Mouse (Mus musculus) liver, embryonic 14.5 days (tissue): Measurements from ENCODE around the gene Ttll11. TPM values are rescaled to one million over a fixed set of nuclear protein-coding genes. Genes with fewer than 3 reads are reported as not detected.

Experiments used
- ATAC-seq: fragments of 200-750 bp; cut with Nextera tagmentation; 2 replicates; pipeline ENCODE4 v1.8.0; 2017; ENCODE audit warnings: moderate number of reproducible peaks, mild to moderate bottlenecking, moderate library complexity; ENCODE audit not compliant: insufficient read depth
- DNase-seq, 3 experiments: peaks; one replicate each; pipeline ENCODE4 v3.0.0-alpha.2; 2012 to 2013; ENCODE audit warnings: low read depth in 3 of 3, low spot score in 3 of 3
- H3K27ac ChIP-seq: fragments of 300-500 bp; sonication (generic); 2 replicates; pipeline ENCODE4 v1.5.1; 2014; ENCODE audit warnings: moderate library complexity, mild to moderate bottlenecking, control low read depth, inconsistent platforms
- H3K27me3 ChIP-seq: fragments of 300-500 bp; sonication (generic); 2 replicates; pipeline ENCODE4 v1.6.1; 2014; ENCODE audit warnings: mild to moderate bottlenecking, low read length, moderate library complexity; ENCODE audit not compliant: control insufficient read depth, insufficient read depth
- H3K36me3 ChIP-seq: fragments of 300-500 bp; sonication (generic); replicated peaks from 2 replicates; pipeline ENCODE4 v1.6.1; 2014; ENCODE audit warnings: low read depth; ENCODE audit not compliant: control insufficient read depth, insufficient read depth
- H3K4me1 ChIP-seq, 2 experiments: fragments of 200-500 bp in 1 of 2; fragments of 300-500 bp in 1 of 2; sonication (generic) in 1 of 2; replicated peaks; 2 replicates each; pipeline ENCODE4 v1.6.1; 2012 to 2014; ENCODE audit warnings: antibody characterized with exemption in 1 of 2, inconsistent platforms in 1 of 2, low read length in 1 of 2; ENCODE audit not compliant: control insufficient read depth in 2 of 2, insufficient read depth in 2 of 2
- H3K4me2 ChIP-seq: fragments of 300-500 bp; sonication (generic); 2 replicates; pipeline ENCODE4 v1.6.1; 2014; ENCODE audit warnings: low read depth, mild to moderate bottlenecking, control low read depth, moderate library complexity
- H3K4me3 ChIP-seq, 2 experiments: fragments of 200-500 bp in 1 of 2; fragments of 300-500 bp in 1 of 2; sonication (generic) in 1 of 2; 2 replicates each; pipeline ENCODE4 v1.5.1; 2012 to 2014; ENCODE audit warnings: low read depth in 2 of 2, low read length in 2 of 2, mild to moderate bottlenecking in 2 of 2, control low read depth in 1 of 2, inconsistent platforms in 1 of 2, moderate library complexity in 1 of 2; ENCODE audit not compliant: insufficient read depth in 1 of 2
- H3K9ac ChIP-seq: fragments of 300-500 bp; sonication (generic); replicated peaks from 2 replicates; pipeline ENCODE4 v1.6.1; 2014; ENCODE audit warnings: mild to moderate bottlenecking, control low read depth, moderate library complexity
- H3K9me3 ChIP-seq: fragments of 300-500 bp; sonication (generic); 2 replicates; pipeline ENCODE4 v1.6.1; 2016; ENCODE audit warnings: low read length, mixed read lengths; ENCODE audit not compliant: control insufficient read depth
- CTCF ChIP-seq: IDR thresholded peaks from 2 replicates; pipeline ENCODE4 v1.5.1; 2016; ENCODE audit warnings: antibody characterized with exemption, low read depth, control low read depth
- EP300 ChIP-seq: IDR thresholded peaks from 2 replicates; pipeline ENCODE4 v1.6.1; 2016; ENCODE audit warnings: antibody characterized with exemption, low read depth
- WGBS: fragments of 180-500 bp; shearing (Covaris S2); extraction: QIAGEN DNeasy Blood & Tissue Kit; methylation state at CpG from one replicate; pipeline ENCODE4 v1.1.7; 2014; ENCODE audit not compliant: insufficient replicate concordance; 5-methylcytosine and 5-hydroxymethylcytosine counted together
- polyA plus RNA-seq, 2 experiments: library from polyadenylated mRNA; depleted of rRNA in 1 of 2; stranded (reverse) in 1 of 2; unstranded in 1 of 2; fragments of >200 nt; fragmentation: Nextera tagmentation in 1 of 2; extraction: Ambion mirVana in 1 of 2; gene quantifications; 2 replicates each; pipeline versions ENCODE4 v1.2.1 to v1.2.3; 2012 to 2014

The Ttll11 gene
- polyA plus RNA-seq, 2 experiments: 0.42 to 0.83 TPM

DNA sequence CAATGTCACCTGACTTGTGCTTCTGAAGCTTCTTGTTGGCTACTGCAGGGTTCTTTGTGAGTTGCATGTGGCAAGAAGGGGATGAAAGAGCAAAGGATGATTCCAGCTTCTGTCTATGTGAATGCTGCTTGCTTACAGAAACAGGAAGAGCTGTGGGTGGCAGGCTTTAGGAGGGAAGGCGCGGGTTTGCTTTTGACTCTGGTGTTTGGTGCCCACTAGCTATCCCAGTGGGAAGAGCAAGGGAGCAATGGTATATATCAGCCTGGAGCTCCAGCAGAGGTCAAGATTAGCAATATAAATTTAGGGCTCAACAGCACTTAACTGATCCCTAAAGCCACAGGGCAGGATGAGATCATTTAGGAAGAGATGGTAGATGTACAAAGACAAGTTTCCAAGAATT, 82.6 kb downstream of the Ttll11 start:
- Histone ChIP-seq H3K9me3 (no peaks in the 10 kb centered on the region), H3K36me3 (no peaks in the 10 kb centered on the region), H3K27me3 (no peaks in the 10 kb centered on the region), H3K4me3 (no peak overlapping the region), H3K4me2 (no peak overlapping the region), H3K27ac (no peak overlapping the region), H3K9ac (no peak overlapping the region), H3K4me1 (0 out of 4 replicates have a peak, but pooled peaks cover 0 to 3% of the 10 kb centered on the region in 2 experiments)
- TF ChIP-seq EP300 (no peak), CTCF (peak; percentile 21; the same call in 1 of the 2 replicates)
- WGBS: 69% methylated on average over 2 of the region's 2 CpGs
- DNase-seq: no peak
- no peak for ATAC-seq

DNA sequence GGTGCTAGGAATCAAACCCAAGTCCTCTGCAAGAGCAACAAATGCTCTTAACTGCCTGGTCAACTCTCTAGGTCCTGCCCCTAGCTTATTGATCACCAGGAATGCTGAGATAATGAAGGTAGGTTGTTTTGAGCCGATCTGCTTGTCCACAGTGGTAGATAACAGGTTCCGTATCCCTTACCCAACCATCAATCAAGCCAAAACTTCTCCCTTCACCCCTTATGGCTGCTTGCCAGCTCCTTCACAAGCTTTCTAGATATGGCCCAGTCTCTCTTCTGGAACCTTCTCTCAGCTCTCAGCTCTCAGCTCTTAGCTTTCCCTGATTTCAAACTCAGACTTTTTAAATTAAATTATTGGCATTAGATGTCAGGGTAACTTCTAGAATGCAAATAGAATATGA, 85.2 kb downstream of the Ttll11 start:
- no peak for TF ChIP-seq CTCF
- TF ChIP-seq EP300: no peak
- no peak for ATAC-seq
- 23% methylated on average over 2 of the region's 2 CpGs for WGBS

DNA sequence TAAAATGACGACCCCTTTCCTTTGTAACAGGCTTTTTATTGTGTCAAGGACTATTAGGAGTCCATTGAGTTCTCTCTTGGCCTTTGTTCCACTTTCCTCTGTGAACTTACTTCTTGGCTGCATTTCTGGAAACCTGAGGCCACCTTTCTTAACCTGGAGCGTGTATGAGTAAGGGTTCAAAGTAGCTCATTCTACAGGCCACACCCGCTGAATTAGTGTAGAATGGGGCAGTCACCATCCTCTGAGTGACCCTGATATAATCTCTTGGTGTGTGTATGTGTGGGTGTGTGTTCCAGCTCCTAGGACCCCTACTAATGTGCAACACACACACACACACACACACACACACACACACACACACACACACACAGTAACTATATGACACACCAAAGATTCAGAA, 89.1 kb downstream of the Ttll11 start:
- 66% methylated on average over 3 of the region's 3 CpGs for WGBS
- H3K27me3 ChIP-seq: no peaks in the 10 kb centered on the region
- no peak overlapping the region for H3K9ac ChIP-seq
- H3K4me3 ChIP-seq: no peak overlapping the region
- no peaks in the 10 kb centered on the region for H3K9me3 ChIP-seq
- no peak overlapping the region for H3K4me2 ChIP-seq
- TF ChIP-seq EP300 (no peak), CTCF (no peak)
- ATAC-seq (no peak), DNase-seq (no peak)
- no peak overlapping the region for H3K27ac ChIP-seq
- no peaks in the 10 kb centered on the region for H3K36me3 ChIP-seq
- no peaks in the 10 kb centered on the region; a peak in 1 of 4 replicates for H3K4me1 ChIP-seq

More for the DNA sequence above, 85.2 kb downstream of the Ttll11 start:
- no peak overlapping the region for H3K9ac ChIP-seq
- H3K4me1 ChIP-seq: 0 out of 4 replicates have a peak, but pooled peaks cover 0 to 3% of the 10 kb centered on the region in 2 experiments
- no peak overlapping the region for H3K4me2 ChIP-seq
- H3K27me3 ChIP-seq: no peaks in the 10 kb centered on the region
- no peak for DNase-seq
- H3K36me3 ChIP-seq: no peaks in the 10 kb centered on the region
- H3K27ac ChIP-seq: no peak overlapping the region
- H3K4me3 ChIP-seq: no peak overlapping the region
- H3K9me3 ChIP-seq: no peaks in the 10 kb centered on the region

DNA sequence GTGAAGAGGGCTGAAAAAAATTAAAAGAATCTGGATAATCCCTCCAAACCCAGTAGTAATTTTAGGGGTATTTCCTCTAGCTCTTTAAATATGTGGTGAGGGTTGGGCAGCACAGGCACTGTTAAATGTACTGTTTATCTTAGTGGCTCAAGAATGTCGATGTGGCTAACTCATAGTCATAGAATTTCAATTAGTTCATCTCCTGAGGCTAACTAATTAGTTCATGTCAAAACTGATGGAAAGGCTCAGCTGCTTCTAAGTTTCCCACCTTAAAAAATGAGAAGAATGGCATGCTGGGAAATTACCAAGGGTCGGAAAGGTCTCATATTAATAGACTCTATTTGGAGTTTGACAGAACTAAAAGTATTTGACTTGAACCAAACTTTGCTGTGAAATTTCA, 89.9 kb downstream of the Ttll11 start:
- 54% methylated on average over 2 of the region's 2 CpGs for WGBS
- no peak overlapping the region for H3K4me2 ChIP-seq
- H3K9ac ChIP-seq: no peak overlapping the region
- ATAC-seq: no peak
- H3K9me3 ChIP-seq: no peaks in the 10 kb centered on the region
- TF ChIP-seq EP300 (no peak), CTCF (no peak)
- no peak overlapping the region for H3K27ac ChIP-seq
- no peaks in the 10 kb centered on the region; a peak in 1 of 4 replicates for H3K4me1 ChIP-seq
- H3K36me3 ChIP-seq: no peaks in the 10 kb centered on the region
- DNase-seq: no peak
- H3K27me3 ChIP-seq: no peaks in the 10 kb centered on the region
- H3K4me3 ChIP-seq: no peak overlapping the region

DNA sequence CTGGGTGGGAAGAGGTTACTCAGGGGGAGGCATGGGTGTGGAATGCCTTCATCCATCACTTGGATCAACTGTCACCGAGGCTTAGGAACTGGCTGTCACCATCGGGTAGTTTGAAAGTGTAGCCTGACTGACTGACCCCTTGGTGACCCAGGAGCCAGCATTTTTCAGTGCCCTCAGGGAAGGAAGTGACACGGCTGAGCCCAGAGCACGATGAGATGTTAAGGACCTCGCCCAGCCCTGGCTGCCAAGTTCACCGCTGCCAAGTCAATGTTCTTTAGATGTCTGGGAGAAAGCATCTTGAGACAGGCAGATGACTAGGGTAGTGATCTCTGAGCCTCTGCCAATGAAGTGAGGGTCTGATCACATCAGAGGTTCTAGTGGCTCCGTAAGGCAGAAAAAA, 95.4 kb downstream of the Ttll11 start:
- no peak overlapping the region for H3K4me3 ChIP-seq
- H3K27ac ChIP-seq: no peak overlapping the region
- no peak overlapping the region for H3K9ac ChIP-seq
- no peak overlapping the region for H3K4me2 ChIP-seq
- H3K4me1 ChIP-seq: no peaks in the 10 kb centered on the region; a peak in 1 of 4 replicates
- WGBS: 29% methylated on average over 7 of the region's 7 CpGs
- DNase-seq (no peak), ATAC-seq (no peak)
- no peak for TF ChIP-seq CTCF
- no peak for TF ChIP-seq EP300
- peaks cover 3% of the 10 kb centered on the region; the same call in 1 of the 2 replicates for H3K27me3 ChIP-seq
- H3K36me3 ChIP-seq: no peaks in the 10 kb centered on the region
- H3K9me3 ChIP-seq: no peaks in the 10 kb centered on the region
